Mouse (Mus musculus): ENCODE measurements around the gene Olfr76.
"Not testable (repeated sequence)": the region's sequence is repeated elsewhere in the genome, so short reads cannot be mapped to it uniquely, and the experiment has no call there.

The Olfr76 gene

GRCm38 (mm10) chr19:12123103-12123502 is at the start of gene Olfr76:
Gene Olfr76, minus strand, starts transcription at chr19:12123203.
- no peak for DNase-seq

- not testable (repeated sequence) for DNase-seq
Measured at GRCm38 (mm10) chr19:12170062-12170599, 47.1 kb upstream of the Olfr76 start, which contains the start of gene Olfr1555-ps1. Gene Olfr1555-ps1, minus strand, starts transcription at chr19:12170112.

GRCm38 (mm10) chr19:12145452-12145851 is 22.4 kb upstream of the Olfr76 start:
- DNase-seq: no peak

GRCm38 (mm10) chr19:12143356-12143755 is 20.4 kb upstream of the Olfr76 start:
- DNase-seq: no peak

GRCm38 (mm10) chr19:12134289-12134688 is 11.3 kb upstream of the Olfr76 start:
- DNase-seq: peak in 1 of 2 experiments; percentile 21

GRCm38 (mm10) chr19:12116464-12116863 is 6.5 kb downstream of the Olfr76 start:
- DNase-seq: no peak

GRCm38 (mm10) chr19:12115797-12116196 is 7.2 kb downstream of the Olfr76 start, which contains the start of gene Olfr1428:
Gene Olfr1428, minus strand, starts transcription at chr19:12115897.
- DNase-seq: no peak

- no peak for DNase-seq
Measured at GRCm38 (mm10) chr19:12113807-12114206, 9.2 kb downstream of the Olfr76 start.

GRCm38 (mm10) chr19:12104541-12104940 is 18.5 kb downstream of the Olfr76 start:
- no peak for DNase-seq

- DNase-seq: no peak
Measured at GRCm38 (mm10) chr19:12103234-12103633, 19.8 kb downstream of the Olfr76 start, which contains the start of gene Olfr1427. Gene Olfr1427, minus strand, starts transcription at chr19:12103334.

GRCm38 (mm10) chr19:12091913-12092312 is 31.1 kb downstream of the Olfr76 start, which contains the start of gene Olfr1426:
Gene Olfr1426, minus strand, starts transcription at chr19:12092013.
- no peak for DNase-seq

GRCm38 (mm10) chr19:12077631-12078030 is 45.4 kb downstream of the Olfr76 start, which contains the start of gene Olfr1425:
Gene Olfr1425, minus strand, starts transcription at chr19:12077731.
- DNase-seq: not testable (repeated sequence)

GRCm38 (mm10) chr19:12069546-12069945 is 53.5 kb downstream of the Olfr76 start:
- not testable (repeated sequence) for DNase-seq

Data from kidney, postnatal 25 days (tissue).